Mouse (Mus musculus) kidney, adult 2 months (tissue): ENCODE results near the gene Cdk5r2. TPM values are rescaled to one million over a fixed set of nuclear protein-coding genes. Genes with fewer than 3 reads are reported as not detected.

ENCODE experiments used
- DNase-seq: peaks from one replicate; pipeline ENCODE4 v3.0.0; 2021
- H3K27ac ChIP-seq: fragments of 200-500 bp; 2 replicates; pipeline ENCODE4 v1.5.1; 2012; ENCODE audit warnings: low read depth, low read length, control low read depth, inconsistent platforms; ENCODE audit not compliant: insufficient read depth
- H3K27me3 ChIP-seq: fragments of 200-500 bp; replicated peaks from 2 replicates; pipeline ENCODE4 v1.6.1; 2012; ENCODE audit warnings: mild to moderate bottlenecking, moderate library complexity, low read length, inconsistent platforms; ENCODE audit not compliant: control insufficient read depth, insufficient read depth
- H3K36me3 ChIP-seq: fragments of 200-500 bp; 2 replicates; pipeline ENCODE4 v1.6.1; 2012; ENCODE audit warnings: mild to moderate bottlenecking, moderate library complexity, low read length, inconsistent platforms; ENCODE audit not compliant: control insufficient read depth, insufficient read depth
- H3K4me1 ChIP-seq: fragments of 200-500 bp; 2 replicates; pipeline ENCODE4 v1.6.1; 2011; ENCODE audit warnings: low read length; ENCODE audit not compliant: control insufficient read depth, insufficient read depth
- H3K4me3 ChIP-seq: fragments of 200-500 bp; 2 replicates; pipeline ENCODE4 v1.5.1; 2011; ENCODE audit warnings: mild to moderate bottlenecking, low read depth, low read length, control low read depth; ENCODE audit not compliant: insufficient read depth
- CTCF ChIP-seq: fragments of 200-500 bp; conservative IDR thresholded peaks from 2 replicates; pipeline ENCODE4 v1.5.1; 2011; ENCODE audit warnings: low read depth, mild to moderate bottlenecking, control low read depth, low read length, moderate library complexity, mixed read lengths; ENCODE audit not compliant: insufficient read depth, insufficient read length
- POLR2A ChIP-seq: fragments of 200-500 bp; IDR thresholded peaks from one replicate; pipeline ENCODE4 v1.6.1; 2011; ENCODE audit warnings: low read depth, low read length, control low read depth
- WGBS: fragments of 180-500 bp; shearing (Covaris S2); methylation state at CpG from one replicate; pipeline ENCODE4 v1.1.7; 2018; 5-methylcytosine and 5-hydroxymethylcytosine counted together
- polyA plus RNA-seq: library from polyadenylated mRNA; depleted of rRNA; stranded (reverse); fragments of >200 nt; gene quantifications from 2 replicates; pipeline ENCODE4 v1.2.3, GENCODE M21; 2012

The Cdk5r2 gene
- polyA plus RNA-seq, 1 experiment, result 0.31 TPM

- H3K27me3 ChIP-seq, result peaks cover 10% of the 10 kb centered on the region
- H3K36me3 ChIP-seq, result no peaks in the 10 kb centered on the region
- DNase-seq, result no peak
- no peak overlapping the region for H3K4me3 ChIP-seq
- WGBS, result 30% methylated on average over 5 of the region's 5 CpGs
- TF ChIP-seq CTCF (no peak), POLR2A (no peak)
- no peak overlapping the region for H3K27ac ChIP-seq
- H3K4me1 ChIP-seq, result no peaks in the 10 kb centered on the region
Observed at GRCm38 (mm10) chr1:74883441-74883840, 28.7 kb downstream of the Cdk5r2 start.

GRCm38 (mm10) chr1:74884196-74885141 lies 29.7 kb downstream of the Cdk5r2 start:
- Histone ChIP-seq H3K36me3 (no peaks in the 10 kb centered on the region), H3K4me1 (no peaks in the 10 kb centered on the region), H3K27ac (no peak overlapping the region), H3K27me3 (peaks cover 10% of the 10 kb centered on the region), H3K4me3 (no peak overlapping the region; the same call in 1 of the 2 replicates)
- DNase-seq, result no peak
- no peak for TF ChIP-seq CTCF
- 2% methylated on average over 57 of the region's 57 CpGs for WGBS

GRCm38 (mm10) chr1:74885369-74886042 lies 30.8 kb downstream of the Cdk5r2 start, which contains the start of gene Fev:
Fev (minus strand) TSS chr1:74885419.
- H3K4me3 ChIP-seq, result no peak within 1 kb of the TSS; the same call in 1 of the 2 replicates
- DNase-seq, result no peak
- TF ChIP-seq CTCF (no peak), POLR2A (no peak)
- no peaks in the 10 kb centered on the region for H3K36me3 ChIP-seq
- H3K27ac ChIP-seq, result no peak within 1 kb of the TSS
- H3K4me1 ChIP-seq, result no peaks in the 10 kb centered on the region
- WGBS, result under 1% methylated on average over 43 of the region's 43 CpGs
- peaks cover 10% of the 10 kb centered on the region for H3K27me3 ChIP-seq

GRCm38 (mm10) chr1:74891513-74891912 lies 36.8 kb downstream of the Cdk5r2 start:
- no peak overlapping the region for H3K4me3 ChIP-seq
- 2% methylated on average over 8 of the region's 8 CpGs for WGBS
- no peaks in the 10 kb centered on the region for H3K36me3 ChIP-seq
- DNase-seq, result no peak
- no peaks in the 10 kb centered on the region for H3K4me1 ChIP-seq
- H3K27ac ChIP-seq, result no peak overlapping the region
- no peak for TF ChIP-seq POLR2A
- TF ChIP-seq CTCF, result no peak
- no peaks in the 10 kb centered on the region; the same call in 1 of the 2 replicates for H3K27me3 ChIP-seq

GRCm38 (mm10) chr1:74892351-74893133 lies 37.8 kb downstream of the Cdk5r2 start:
- Histone ChIP-seq H3K27me3 (no peaks in the 10 kb centered on the region; the same call in 1 of the 2 replicates), H3K4me1 (no peaks in the 10 kb centered on the region), H3K36me3 (no peaks in the 10 kb centered on the region), H3K4me3 (no peak overlapping the region), H3K27ac (no peak overlapping the region)
- 2% methylated on average over 39 of the region's 39 CpGs for WGBS
- TF ChIP-seq CTCF, result no peak
- TF ChIP-seq POLR2A, result no peak
- DNase-seq, result no peak

GRCm38 (mm10) chr1:74893134-74893855 lies 38.6 kb downstream of the Cdk5r2 start, which contains the start of gene Cryba2:
Cryba2 (minus strand) TSS chr1:74893143.
- TF ChIP-seq CTCF (peak; percentile 72), POLR2A (no peak)
- Histone ChIP-seq H3K36me3 (no peaks in the 10 kb centered on the region), H3K4me1 (no peaks in the 10 kb centered on the region), H3K27ac (no peak within 1 kb of the TSS), H3K27me3 (no peaks in the 10 kb centered on the region; the same call in 1 of the 2 replicates), H3K4me3 (no peak within 1 kb of the TSS)
- 3% methylated on average over 25 of the region's 25 CpGs for WGBS
- DNase-seq, result peak; percentile 57
